Mouse (Mus musculus) CH12.LX (cell line): ENCODE data around the gene Ngfr. TPM values are rescaled to one million over a fixed set of nuclear protein-coding genes. Genes with fewer than 3 reads are reported as not detected.

Experiments used
- DNase-seq: peaks from one replicate; pipeline ENCODE4 v3.0.0-alpha.2; 2013; ENCODE audit errors: extremely low read depth
- H3K27ac ChIP-seq: 2 replicates; pipeline ENCODE4 v1.5.1; 2012; ENCODE audit warnings: low read depth, mild to moderate bottlenecking, control low read depth, moderate library complexity; ENCODE audit not compliant: insufficient read depth
- H3K27me3 ChIP-seq: replicated peaks from 2 replicates; pipeline ENCODE3; 2012; ENCODE audit warnings: inconsistent platforms
- H3K36me3 ChIP-seq, 2 experiments: replicated peaks in 1 of 2; 2 replicates each; pipeline versions ENCODE3 to v1.6.1; 2012; ENCODE audit warnings: inconsistent platforms in 1 of 2, low read length in 1 of 2, mild to moderate bottlenecking in 1 of 2, mixed read lengths in 1 of 2, moderate library complexity in 1 of 2; ENCODE audit not compliant: control insufficient read depth in 1 of 2, insufficient read depth in 1 of 2
- H3K4me1 ChIP-seq, 2 experiments: 2 replicates each; pipeline ENCODE4 v1.6.1; 2012; ENCODE audit warnings: inconsistent platforms in 1 of 2, moderate library complexity in 1 of 2; ENCODE audit not compliant: insufficient read depth in 2 of 2, control insufficient read depth in 1 of 2
- H3K4me2 ChIP-seq: 2 replicates; pipeline ENCODE4 v1.6.1; 2012; ENCODE audit warnings: low read depth, mild to moderate bottlenecking, control low read depth; ENCODE audit not compliant: poor library complexity, insufficient read depth, severe bottlenecking
- H3K4me3 ChIP-seq, 3 experiments: fragments of 150-350 bp in 1 of 3; sonication (generic) in 1 of 3; replicated peaks in 1 of 3; 2 replicates each; pipeline versions ENCODE3 to v1.5.1; 2011 to 2012; ENCODE audit warnings: low read depth in 2 of 3, low read length in 2 of 3, mild to moderate bottlenecking in 2 of 3, moderate library complexity in 2 of 3, control low read depth in 1 of 3, improper control_type of control experiment in 1 of 3, inconsistent platforms in 1 of 3, mixed read lengths in 1 of 3; ENCODE audit not compliant: poor library complexity in 1 of 3
- H3K79me2 ChIP-seq: replicated peaks from 2 replicates; pipeline ENCODE4 v1.6.1; 2012; ENCODE audit warnings: mild to moderate bottlenecking, moderate library complexity; ENCODE audit not compliant: control insufficient read depth, poor library complexity, insufficient read depth, severe bottlenecking; ENCODE audit errors: extremely low read depth
- H3K9ac ChIP-seq: 2 replicates; pipeline ENCODE4 v1.6.1; 2012; ENCODE audit warnings: low read depth, mild to moderate bottlenecking, control low read depth, moderate library complexity; ENCODE audit not compliant: insufficient read depth
- H3K9me3 ChIP-seq: replicated peaks from 2 replicates; pipeline ENCODE3; 2012; ENCODE audit warnings: low read length, inconsistent platforms, mixed read lengths
- CTCF ChIP-seq, 2 experiments: IDR thresholded peaks in 1 of 2; conservative IDR thresholded peaks in 1 of 2; 2 replicates each; pipeline ENCODE4 v1.5.1; 2011 to 2012; ENCODE audit warnings: low read depth in 2 of 2, low read length in 2 of 2, improper control_type of control experiment in 1 of 2, inconsistent platforms in 1 of 2, mild to moderate bottlenecking in 1 of 2, moderate library complexity in 1 of 2
- MAFK ChIP-seq: IDR thresholded peaks from 2 replicates; pipeline ENCODE4 v1.6.1; 2011; ENCODE audit warnings: low read length, improper control_type of control experiment; ENCODE audit not compliant: insufficient replicate concordance
- MAZ ChIP-seq: IDR thresholded peaks from 2 replicates; pipeline ENCODE4 v1.6.1; 2012; ENCODE audit warnings: low read depth, mild to moderate bottlenecking, inconsistent platforms, low read length, improper control_type of control experiment, moderate library complexity
- MXI1 ChIP-seq: IDR thresholded peaks from 2 replicates; pipeline ENCODE4 v1.6.1; 2011; ENCODE audit warnings: mild to moderate bottlenecking, low read depth, low read length, improper control_type of control experiment
- SIN3A ChIP-seq: IDR thresholded peaks from 2 replicates; pipeline ENCODE4 v1.6.1; 2012; ENCODE audit warnings: low read length, improper control_type of control experiment, inconsistent platforms
- ZKSCAN1 ChIP-seq: IDR thresholded peaks from 2 replicates; pipeline ENCODE4 v1.6.1; 2012; ENCODE audit warnings: low read depth, inconsistent platforms, low read length, improper control_type of control experiment, borderline replicate concordance
- ZMIZ1 ChIP-seq: IDR thresholded peaks from 2 replicates; pipeline ENCODE4 v1.6.1; 2012; ENCODE audit warnings: low read depth, mild to moderate bottlenecking, inconsistent platforms, low read length, improper control_type of control experiment
- ZNF384 ChIP-seq: IDR thresholded peaks from 2 replicates; pipeline ENCODE4 v1.6.1; 2012; ENCODE audit warnings: low read depth, low read length, improper control_type of control experiment, inconsistent platforms
- dilution Hi-C: fragments of 300-500 bp; cut with MboI; formaldehyde crosslinking; loops from 2 replicates; pipeline ENCODE4 v1.14.3; 2020; ENCODE audit warnings: low sequenced_read_pairs; ENCODE audit not compliant: extremely low pct_unique_long_range_greater_than_20kb, extremely low pct_ligation_motif_present
- in situ Hi-C: fragments of 300-500 bp; cut with MboI; formaldehyde crosslinking; loops from 3 replicates; pipeline ENCODE4 v1.14.3; 2019; ENCODE audit warnings: low sequenced_read_pairs, low pct_ligation_motif_present, low pct_unique_long_range_greater_than_20kb, mixed read lengths
- polyA plus RNA-seq: library from polyadenylated mRNA; unstranded; fragments of >175 nt; gene quantifications from 2 replicates; pipeline ENCODE4 v1.2.1, GENCODE M21; 2012; ENCODE audit warnings: low read depth; ENCODE audit not compliant: insufficient read length
- total RNA-seq, 2 experiments: library from RNA; depleted of rRNA; stranded (reverse); fragments of 300-350 nt in 1 of 2; fragments of >200 nt in 1 of 2; gene quantifications; 2 replicates each; pipeline ENCODE4 v1.2.3; 2012 to 2014

Gene Ngfr
- total and polyA plus RNA-seq, 3 experiments: not detected

DNA sequence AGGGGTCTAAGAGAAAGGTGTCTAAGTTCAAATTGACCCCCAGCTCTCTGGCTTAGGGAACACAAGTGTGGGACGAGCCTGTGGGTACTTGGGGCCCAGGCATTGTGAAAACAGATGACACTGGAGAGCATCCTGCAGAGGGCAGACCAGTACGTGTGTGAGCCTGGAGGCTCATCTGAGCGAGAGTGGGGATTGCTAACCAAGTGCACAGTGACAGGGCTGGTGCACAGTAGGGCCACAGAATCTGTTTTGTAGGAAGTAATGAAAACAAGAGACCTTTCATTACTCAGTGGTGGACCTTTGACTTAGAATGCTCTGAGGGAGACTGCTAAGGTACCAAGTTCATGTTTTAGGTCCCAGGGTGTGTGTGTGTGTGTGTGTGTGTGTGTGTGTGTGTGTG, 67.5 kb downstream of the Ngfr start:
- peaks cover 14 to 27% of the 10 kb centered on the region in 2 experiments for H3K4me1 ChIP-seq
- no peaks in the 10 kb centered on the region for H3K9me3 ChIP-seq
- no peak overlapping the region for H3K27ac ChIP-seq
- peaks cover 87% of the 10 kb centered on the region for H3K27me3 ChIP-seq
- no peaks in the 10 kb centered on the region for H3K79me2 ChIP-seq
- no peak overlapping the region; the same call in 1 of the 2 replicates for H3K4me2 ChIP-seq
- in situ Hi-C loops: loop anchor here (5.0 to 10.0 kb wide), 3 partner anchors 123 to 405 kb away; partner anchors contain the start of gene Tac4
- dilution Hi-C loops: no loop called here
- no peak for DNase-seq
- no peak overlapping the region for H3K4me3 ChIP-seq
- H3K36me3 ChIP-seq: no peaks in the 10 kb centered on the region
- H3K9ac ChIP-seq: no peak overlapping the region
- TF ChIP-seq MXI1 (no peak), ZKSCAN1 (peak; percentile 84), CTCF (conservative IDR thresholded peaks at IDR 0.05 in 1 of 2, IDR thresholded peaks at IDR 0.05 in 1 of 2; ENCODE audit: low read depth in 2 of 2, low read length in 2 of 2) (peak in 1 of 2 experiments; percentile 41; a peak in 2 of 4 replicates)

DNA sequence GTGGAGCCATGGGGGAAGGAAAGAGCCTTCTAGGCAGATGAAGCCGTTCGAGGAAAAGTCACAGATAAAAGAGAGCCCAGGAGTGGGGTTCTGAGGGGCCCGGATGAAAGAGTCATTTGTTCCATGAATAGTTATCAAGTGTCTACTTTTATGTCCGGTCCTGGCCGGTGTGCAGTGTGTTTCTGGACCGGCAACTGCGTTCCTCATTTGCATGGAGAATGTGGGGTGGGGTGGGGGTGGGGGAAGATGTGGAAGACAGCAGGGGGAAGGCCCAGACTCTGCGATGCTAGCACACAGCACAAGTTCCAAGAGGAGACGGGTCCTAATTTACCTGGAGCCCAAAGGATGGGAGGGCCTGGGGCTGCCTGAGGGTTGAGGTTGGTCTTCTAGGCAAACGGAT, 68.2 kb downstream of the Ngfr start:
- H3K4me3 ChIP-seq: no peak overlapping the region
- in situ Hi-C loops (loop anchor here (5.0 kb wide), 1 partner anchor 122 kb away; no protein-coding TSS in a partner anchor), dilution Hi-C loops (no loop called here)
- no peaks in the 10 kb centered on the region for H3K79me2 ChIP-seq
- peak overlapping the region; percentile 14; the same call in 1 of the 2 replicates for H3K4me2 ChIP-seq
- no peak for TF ChIP-seq MAFK
- no peak for TF ChIP-seq ZNF384
- TF ChIP-seq MAZ: no peak
- no peak for TF ChIP-seq SIN3A
- TF ChIP-seq ZMIZ1: no peak
- TF ChIP-seq, all 38 proteins: peak for 0
- no peaks in the 10 kb centered on the region for H3K36me3 ChIP-seq
- H3K27ac ChIP-seq: no peak overlapping the region
- H3K9me3 ChIP-seq: no peaks in the 10 kb centered on the region
- H3K4me1 ChIP-seq: peaks cover 14 to 27% of the 10 kb centered on the region in 2 experiments
- H3K9ac ChIP-seq: no peak overlapping the region
- peaks cover 87% of the 10 kb centered on the region for H3K27me3 ChIP-seq
- DNase-seq: peak; percentile 19

Other genes with a start within 250 kb of the Ngfr start
- gene Slc35b1, start 203.0 kb downstream of the Ngfr start, total RNA-seq (2012; rRNA removed): 47.0 and 74.9 TPM in 2 replicates
- 75.1 and 76.4 TPM in 2 replicates for gene Slc35b1, start 203.0 kb downstream of the Ngfr start, total RNA-seq (2014; rRNA removed)
- gene Slc35b1, start 203.0 kb downstream of the Ngfr start, polyA plus RNA-seq: 119 and 125 TPM in 2 replicates
- 42.7 and 45.7 TPM in 2 replicates for gene Spop, start 173.7 kb downstream of the Ngfr start, total RNA-seq (2012; rRNA removed)
- gene Spop, start 173.7 kb downstream of the Ngfr start, total RNA-seq (2014; rRNA removed): 51.9 and 60.6 TPM in 2 replicates
- gene Spop, start 173.7 kb downstream of the Ngfr start, polyA plus RNA-seq: 91.8 and 103 TPM in 2 replicates
- gene Nxph3, start 73.2 kb downstream of the Ngfr start, total RNA-seq (2012; rRNA removed): 0.17 TPM in 1 of 2 replicates, not detected in the other
- not detected in 2 replicates for gene Nxph3, start 73.2 kb downstream of the Ngfr start, total RNA-seq (2014; rRNA removed)
- not detected in 2 replicates for gene Nxph3, start 73.2 kb downstream of the Ngfr start, polyA plus RNA-seq
- 512 and 606 TPM in 2 replicates for gene Phb, start 79.2 kb upstream of the Ngfr start, total RNA-seq (2012; rRNA removed)
- 699 and 784 TPM in 2 replicates for gene Phb, start 79.2 kb upstream of the Ngfr start, total RNA-seq (2014; rRNA removed)
- gene Phb, start 79.2 kb upstream of the Ngfr start, polyA plus RNA-seq: 405 and 413 TPM in 2 replicates
- 6.2 and 6.3 TPM in 2 replicates for gene Zfp652, start 124.9 kb upstream of the Ngfr start, total RNA-seq (2012; rRNA removed)
- 3.0 and 3.5 TPM in 2 replicates for gene Zfp652, start 124.9 kb upstream of the Ngfr start, total RNA-seq (2014; rRNA removed)
- gene Zfp652, start 124.9 kb upstream of the Ngfr start, polyA plus RNA-seq: 9.4 and 9.8 TPM in 2 replicates
- gene B130006D01Rik, start 135.9 kb upstream of the Ngfr start, total RNA-seq (2012; rRNA removed): 0.38 TPM in 2 replicates
- gene B130006D01Rik, start 135.9 kb upstream of the Ngfr start, total RNA-seq (2014; rRNA removed): 0.15 and 0.23 TPM in 2 replicates
- 0.10 TPM in 1 of 2 replicates, not detected in the other for gene B130006D01Rik, start 135.9 kb upstream of the Ngfr start, polyA plus RNA-seq
- 0.46 and 1.3 TPM in 2 replicates for gene Phospho1, start 236.8 kb upstream of the Ngfr start, total RNA-seq (2012; rRNA removed)
- not detected in 2 replicates for gene Phospho1, start 236.8 kb upstream of the Ngfr start, total RNA-seq (2014; rRNA removed)
- 0.97 and 6.0 TPM in 2 replicates for gene Phospho1, start 236.8 kb upstream of the Ngfr start, polyA plus RNA-seq
- 133 and 143 TPM in 2 replicates for gene Gngt2, start 249.5 kb upstream of the Ngfr start, total RNA-seq (2012; rRNA removed)
- gene Gngt2, start 249.5 kb upstream of the Ngfr start, total RNA-seq (2014; rRNA removed): 157 and 162 TPM in 2 replicates
- 136 and 140 TPM in 2 replicates for gene Gngt2, start 249.5 kb upstream of the Ngfr start, polyA plus RNA-seq